Mouse (Mus musculus) liver, embryonic 14.5 days (tissue): Measurements from ENCODE around the gene Frmpd2. TPM values are rescaled to one million over a fixed set of nuclear protein-coding genes. Genes with fewer than 3 reads are reported as not detected.

Source experiments
- ATAC-seq: fragments of 200-750 bp; cut with Nextera tagmentation; 2 replicates; pipeline ENCODE4 v1.8.0; 2017; ENCODE audit warnings: moderate number of reproducible peaks, mild to moderate bottlenecking, moderate library complexity; ENCODE audit not compliant: insufficient read depth
- DNase-seq, 3 experiments: peaks; one replicate each; pipeline ENCODE4 v3.0.0-alpha.2; 2012 to 2013; ENCODE audit warnings: low read depth in 3 of 3, low spot score in 3 of 3
- H3K27ac ChIP-seq: fragments of 300-500 bp; sonication (generic); 2 replicates; pipeline ENCODE4 v1.5.1; 2014; ENCODE audit warnings: moderate library complexity, mild to moderate bottlenecking, control low read depth, inconsistent platforms
- H3K27me3 ChIP-seq: fragments of 300-500 bp; sonication (generic); 2 replicates; pipeline ENCODE4 v1.6.1; 2014; ENCODE audit warnings: mild to moderate bottlenecking, low read length, moderate library complexity; ENCODE audit not compliant: control insufficient read depth, insufficient read depth
- H3K36me3 ChIP-seq: fragments of 300-500 bp; sonication (generic); replicated peaks from 2 replicates; pipeline ENCODE4 v1.6.1; 2014; ENCODE audit warnings: low read depth; ENCODE audit not compliant: control insufficient read depth, insufficient read depth
- H3K4me1 ChIP-seq, 2 experiments: fragments of 200-500 bp in 1 of 2; fragments of 300-500 bp in 1 of 2; sonication (generic) in 1 of 2; replicated peaks; 2 replicates each; pipeline ENCODE4 v1.6.1; 2012 to 2014; ENCODE audit warnings: antibody characterized with exemption in 1 of 2, inconsistent platforms in 1 of 2, low read length in 1 of 2; ENCODE audit not compliant: control insufficient read depth in 2 of 2, insufficient read depth in 2 of 2
- H3K4me2 ChIP-seq: fragments of 300-500 bp; sonication (generic); 2 replicates; pipeline ENCODE4 v1.6.1; 2014; ENCODE audit warnings: low read depth, mild to moderate bottlenecking, control low read depth, moderate library complexity
- H3K4me3 ChIP-seq, 2 experiments: fragments of 200-500 bp in 1 of 2; fragments of 300-500 bp in 1 of 2; sonication (generic) in 1 of 2; 2 replicates each; pipeline ENCODE4 v1.5.1; 2012 to 2014; ENCODE audit warnings: low read depth in 2 of 2, low read length in 2 of 2, mild to moderate bottlenecking in 2 of 2, control low read depth in 1 of 2, inconsistent platforms in 1 of 2, moderate library complexity in 1 of 2; ENCODE audit not compliant: insufficient read depth in 1 of 2
- H3K9ac ChIP-seq: fragments of 300-500 bp; sonication (generic); replicated peaks from 2 replicates; pipeline ENCODE4 v1.6.1; 2014; ENCODE audit warnings: mild to moderate bottlenecking, control low read depth, moderate library complexity
- H3K9me3 ChIP-seq: fragments of 300-500 bp; sonication (generic); 2 replicates; pipeline ENCODE4 v1.6.1; 2016; ENCODE audit warnings: low read length, mixed read lengths; ENCODE audit not compliant: control insufficient read depth
- CTCF ChIP-seq: IDR thresholded peaks from 2 replicates; pipeline ENCODE4 v1.5.1; 2016; ENCODE audit warnings: antibody characterized with exemption, low read depth, control low read depth
- EP300 ChIP-seq: IDR thresholded peaks from 2 replicates; pipeline ENCODE4 v1.6.1; 2016; ENCODE audit warnings: antibody characterized with exemption, low read depth
- WGBS: fragments of 180-500 bp; shearing (Covaris S2); extraction: QIAGEN DNeasy Blood & Tissue Kit; methylation state at CpG from one replicate; pipeline ENCODE4 v1.1.7; 2014; ENCODE audit not compliant: insufficient replicate concordance; 5-methylcytosine and 5-hydroxymethylcytosine counted together
- polyA plus RNA-seq, 2 experiments: library from polyadenylated mRNA; depleted of rRNA in 1 of 2; stranded (reverse) in 1 of 2; unstranded in 1 of 2; fragments of >200 nt; fragmentation: Nextera tagmentation in 1 of 2; extraction: Ambion mirVana in 1 of 2; gene quantifications; 2 replicates each; pipeline versions ENCODE4 v1.2.1 to v1.2.3; 2012 to 2014

Gene Frmpd2
- polyA plus RNA-seq, 2 experiments: not detected

DNA sequence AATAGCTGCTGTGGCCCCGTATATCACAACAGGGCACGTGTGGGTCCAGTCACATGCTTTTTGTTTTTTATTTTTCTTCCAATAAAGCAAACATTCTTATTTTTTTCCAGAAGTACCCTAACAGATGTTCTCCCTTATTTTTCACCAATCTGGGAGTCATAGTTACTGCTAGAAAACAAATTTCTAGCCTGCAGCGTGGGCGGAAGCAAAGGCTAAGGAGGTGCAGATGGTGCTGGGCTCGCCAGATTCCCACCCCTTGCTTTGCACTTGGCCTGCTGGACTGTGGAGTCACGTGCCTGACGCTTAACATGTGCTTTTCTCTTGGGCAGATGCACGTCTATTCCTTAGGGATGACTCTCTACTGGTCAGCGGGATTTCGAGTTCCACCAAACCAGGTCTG is 29.1 kb downstream of the Frmpd2 start:
- ATAC-seq: no peak
- no peak for TF ChIP-seq EP300
- no peak for TF ChIP-seq CTCF
- H3K27ac ChIP-seq: no peak overlapping the region
- no peak for DNase-seq
- no peaks in the 10 kb centered on the region for H3K9me3 ChIP-seq
- H3K4me3 ChIP-seq: no peak overlapping the region
- H3K36me3 ChIP-seq: no peaks in the 10 kb centered on the region
- WGBS: 55% methylated on average over 10 of the region's 10 CpGs
- H3K4me2 ChIP-seq: no peak overlapping the region
- no peaks in the 10 kb centered on the region for H3K27me3 ChIP-seq
- H3K4me1 ChIP-seq: no peaks in the 10 kb centered on the region
- no peak overlapping the region for H3K9ac ChIP-seq

DNA sequence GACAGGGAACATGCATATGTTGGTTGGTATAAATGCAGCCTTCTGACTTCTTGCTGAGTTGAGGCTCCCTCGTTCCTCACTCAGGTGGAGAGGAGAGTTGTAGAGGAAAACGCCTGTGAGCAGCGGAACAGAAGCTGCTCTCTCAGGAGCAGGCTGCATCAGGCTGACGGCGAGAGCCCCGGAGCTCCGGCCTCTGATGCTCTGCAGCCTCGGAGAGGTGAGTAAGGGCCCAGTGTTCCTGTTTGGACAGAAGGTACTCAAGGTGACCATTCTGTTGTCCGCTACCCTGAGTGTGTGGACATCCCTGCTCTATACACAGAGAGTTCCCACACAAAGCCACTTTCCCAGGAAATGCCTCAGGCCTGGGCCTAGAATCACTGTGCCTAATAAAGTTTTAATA is 31.8 kb downstream of the Frmpd2 start:
- no peak for ATAC-seq
- no peaks in the 10 kb centered on the region for H3K4me1 ChIP-seq
- no peak overlapping the region for H3K9ac ChIP-seq
- H3K9me3 ChIP-seq: no peaks in the 10 kb centered on the region
- TF ChIP-seq EP300: no peak
- TF ChIP-seq CTCF: no peak
- no peak for DNase-seq
- no peak overlapping the region for H3K4me2 ChIP-seq
- no peak overlapping the region for H3K27ac ChIP-seq
- no peak overlapping the region for H3K4me3 ChIP-seq
- 65% methylated on average over 9 of the region's 9 CpGs for WGBS
- H3K36me3 ChIP-seq: no peaks in the 10 kb centered on the region
- H3K27me3 ChIP-seq: no peaks in the 10 kb centered on the region

DNA sequence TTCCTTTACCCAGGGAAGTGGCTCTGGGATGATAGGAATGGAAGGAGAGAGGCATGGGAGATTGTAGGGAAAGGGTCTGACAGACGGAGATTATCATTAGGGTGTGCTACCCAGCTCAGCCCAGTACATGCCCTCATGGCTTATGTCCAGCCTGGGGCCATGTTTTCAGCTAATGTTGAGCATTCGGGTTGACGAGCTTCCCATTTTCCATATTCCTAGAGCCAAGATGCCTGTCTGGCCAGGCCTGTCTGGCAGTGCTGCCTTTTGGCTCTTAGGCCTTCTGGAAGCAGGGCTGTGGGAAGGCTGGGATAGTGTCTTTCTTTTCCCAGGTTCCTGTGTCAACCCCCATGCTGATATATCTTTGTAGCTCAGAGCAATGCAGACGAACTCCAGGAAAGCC is 35.2 kb downstream of the Frmpd2 start:
- TF ChIP-seq CTCF (no peak), EP300 (no peak)
- Histone ChIP-seq H3K27ac (no peak overlapping the region), H3K27me3 (no peaks in the 10 kb centered on the region), H3K36me3 (no peaks in the 10 kb centered on the region), H3K9me3 (no peaks in the 10 kb centered on the region), H3K4me1 (no peaks in the 10 kb centered on the region), H3K4me2 (no peak overlapping the region), H3K9ac (no peak overlapping the region), H3K4me3 (no peak overlapping the region)
- 38% methylated on average over 4 of the region's 4 CpGs for WGBS
- DNase-seq: no peak
- no peak for ATAC-seq

DNA sequence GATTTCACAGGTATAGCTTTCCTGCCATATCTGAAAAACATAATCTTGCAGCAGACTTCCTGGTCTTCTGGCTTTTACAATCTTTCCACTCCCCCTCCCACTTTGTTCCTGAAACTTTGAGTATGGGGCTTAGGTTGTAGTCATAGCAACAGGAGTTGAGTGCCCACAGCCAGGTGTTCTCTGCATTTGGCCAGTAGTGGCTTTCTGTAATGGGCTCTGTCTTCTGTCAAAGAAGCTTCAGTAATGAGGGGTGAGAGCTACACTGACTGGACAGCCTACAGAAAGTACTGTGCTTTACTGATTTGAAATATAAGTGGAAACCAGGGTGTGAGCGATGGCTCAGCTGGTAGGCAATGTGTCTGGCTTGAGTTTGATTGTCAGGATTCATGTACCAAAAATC is 37.2 kb downstream of the Frmpd2 start:
- ATAC-seq: no peak
- Histone ChIP-seq H3K4me3 (no peak overlapping the region), H3K4me1 (no peaks in the 10 kb centered on the region), H3K4me2 (no peak overlapping the region), H3K9me3 (no peaks in the 10 kb centered on the region), H3K36me3 (no peaks in the 10 kb centered on the region), H3K9ac (no peak overlapping the region), H3K27ac (no peak overlapping the region), H3K27me3 (no peaks in the 10 kb centered on the region)
- TF ChIP-seq CTCF: no peak
- no peak for DNase-seq
- 55% methylated on average over 1 of the region's 1 CpGs for WGBS

DNA sequence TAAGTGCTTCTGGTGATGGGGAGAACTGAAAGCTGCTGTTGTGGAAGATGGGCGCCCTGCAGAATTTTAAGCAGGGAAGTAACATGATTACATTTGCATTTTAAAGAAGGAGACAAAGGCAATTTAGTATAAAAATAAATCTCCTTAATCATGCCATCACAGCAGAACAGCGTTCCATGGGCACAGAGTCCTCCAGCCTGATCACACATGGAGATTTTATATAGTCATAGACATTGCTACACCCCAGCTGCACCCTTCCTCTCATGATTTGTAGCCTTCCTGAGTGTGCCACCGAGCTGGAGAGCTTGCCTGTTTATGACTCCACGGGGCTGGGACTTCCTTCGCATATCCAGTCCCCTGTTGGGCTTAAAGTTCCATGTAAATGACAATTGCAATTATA is 42.4 kb downstream of the Frmpd2 start:
- no peaks in the 10 kb centered on the region for H3K9me3 ChIP-seq
- WGBS: 46% methylated on average over 5 of the region's 5 CpGs
- no peak overlapping the region for H3K9ac ChIP-seq
- H3K4me3 ChIP-seq: no peak overlapping the region
- no peaks in the 10 kb centered on the region for H3K4me1 ChIP-seq
- TF ChIP-seq EP300: no peak
- no peak for TF ChIP-seq CTCF
- H3K27ac ChIP-seq: no peak overlapping the region
- H3K36me3 ChIP-seq: no peaks in the 10 kb centered on the region
- H3K27me3 ChIP-seq: no peaks in the 10 kb centered on the region
- no peak overlapping the region for H3K4me2 ChIP-seq
- DNase-seq (no peak), ATAC-seq (no peak)

DNA sequence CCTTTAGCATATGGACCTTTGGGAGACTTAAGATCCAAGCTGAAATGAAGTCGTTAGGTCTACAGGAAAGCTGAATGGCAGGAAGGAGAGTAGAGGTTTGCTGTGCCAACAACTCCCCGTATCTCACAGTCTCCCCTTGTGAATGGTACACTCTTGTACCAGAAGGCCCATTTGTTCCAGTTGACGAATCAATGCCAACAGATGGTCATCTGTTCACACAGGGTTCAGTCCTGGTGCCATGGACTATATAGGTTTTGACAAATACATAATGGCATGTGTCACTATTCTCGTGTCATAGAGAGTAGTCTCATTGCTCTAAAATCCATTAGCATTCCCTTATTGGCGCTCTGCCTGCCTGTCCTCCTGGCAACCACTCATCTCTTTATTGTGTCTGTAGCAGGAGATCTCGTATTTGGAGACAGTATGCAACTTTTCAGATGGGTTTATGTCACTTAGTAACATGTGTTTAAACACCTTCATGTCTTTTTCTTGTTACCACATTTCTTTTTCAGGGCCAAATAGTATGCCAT is 43.3 kb downstream of the Frmpd2 start:
- ATAC-seq (no peak), DNase-seq (no peak)
- no peak overlapping the region for H3K4me3 ChIP-seq
- no peaks in the 10 kb centered on the region for H3K4me1 ChIP-seq
- no peaks in the 10 kb centered on the region for H3K9me3 ChIP-seq
- no peak overlapping the region for H3K9ac ChIP-seq
- 43% methylated on average over 6 of the region's 6 CpGs for WGBS
- no peak overlapping the region for H3K4me2 ChIP-seq
- TF ChIP-seq CTCF: no peak
- no peak for TF ChIP-seq EP300
- no peak overlapping the region for H3K27ac ChIP-seq
- no peaks in the 10 kb centered on the region for H3K27me3 ChIP-seq
- no peaks in the 10 kb centered on the region for H3K36me3 ChIP-seq
